Mouse (Mus musculus) lung, adult 2 months (tissue): ENCODE results near the gene Ccdc186. TPM values are rescaled to one million over a fixed set of nuclear protein-coding genes. Genes with fewer than 3 reads are reported as not detected.
A peak's percentile ranks its signal among the peaks of the same experiment; 100 is the strongest.

Experiments used
- DNase-seq: peaks from one replicate; pipeline ENCODE4 v3.0.0; 2022
- H3K4me1 ChIP-seq: fragments of 200-500 bp; 2 replicates; pipeline ENCODE4 v1.6.1; 2011; ENCODE audit warnings: low read length; ENCODE audit not compliant: control insufficient read depth, insufficient read depth
- H3K4me3 ChIP-seq: fragments of 200-500 bp; replicated peaks from 2 replicates; pipeline ENCODE3; 2011; ENCODE audit warnings: low read depth, mild to moderate bottlenecking, control low read depth, low read length; ENCODE audit errors: extremely low read depth
- CTCF ChIP-seq: fragments of 200-500 bp; IDR thresholded peaks from 2 replicates; pipeline ENCODE4 v1.5.1; 2011; ENCODE audit warnings: mild to moderate bottlenecking, low read length, control low read depth; ENCODE audit not compliant: insufficient read depth
- POLR2A ChIP-seq: fragments of 200-500 bp; IDR thresholded peaks from 2 replicates; pipeline ENCODE4 v1.6.1; 2011; ENCODE audit warnings: low read depth, mild to moderate bottlenecking, control low read depth, low read length, borderline replicate concordance; ENCODE audit errors: extremely low read depth
- WGBS: fragments of 180-500 bp; shearing (Covaris S2); methylation state at CpG from one replicate; pipeline ENCODE4 v1.1.7; 2018; 5-methylcytosine and 5-hydroxymethylcytosine counted together
- polyA plus RNA-seq: library from polyadenylated mRNA; depleted of rRNA; stranded (reverse); fragments of >200 nt; gene quantifications from 2 replicates; pipeline ENCODE4 v1.2.3, GENCODE M21; 2012; rRNA removed

The Ccdc186 gene
- polyA plus RNA-seq, 1 experiment = 7.5 TPM

DNA sequence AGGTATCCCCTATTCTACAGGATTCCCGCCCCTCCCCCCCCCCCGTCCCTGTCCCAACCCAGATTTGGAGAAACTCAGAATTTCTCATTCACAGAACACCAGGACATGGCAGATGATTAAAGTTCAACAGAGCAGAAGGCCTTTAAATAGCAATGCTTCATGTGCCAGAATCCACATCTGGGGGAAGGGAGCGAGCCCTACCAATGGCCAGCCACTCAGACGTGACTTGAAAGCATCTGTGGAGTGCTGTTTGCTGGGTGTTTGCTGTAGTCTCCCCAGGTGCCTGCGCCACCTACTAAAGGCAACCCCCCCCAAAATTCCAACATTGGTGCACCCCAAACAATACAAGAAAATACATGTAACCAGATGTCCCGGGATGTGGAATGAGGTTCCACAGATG, 76.5 kb downstream of the Ccdc186 start:
- no peak for DNase-seq
- TF ChIP-seq POLR2A = no peak
- TF ChIP-seq CTCF = no peak
- Histone ChIP-seq H3K4me1 (peaks cover 8% of the 10 kb centered on the region), H3K4me3 (no peak overlapping the region)
- WGBS = 76% methylated on average over 6 of the region's 6 CpGs

DNA sequence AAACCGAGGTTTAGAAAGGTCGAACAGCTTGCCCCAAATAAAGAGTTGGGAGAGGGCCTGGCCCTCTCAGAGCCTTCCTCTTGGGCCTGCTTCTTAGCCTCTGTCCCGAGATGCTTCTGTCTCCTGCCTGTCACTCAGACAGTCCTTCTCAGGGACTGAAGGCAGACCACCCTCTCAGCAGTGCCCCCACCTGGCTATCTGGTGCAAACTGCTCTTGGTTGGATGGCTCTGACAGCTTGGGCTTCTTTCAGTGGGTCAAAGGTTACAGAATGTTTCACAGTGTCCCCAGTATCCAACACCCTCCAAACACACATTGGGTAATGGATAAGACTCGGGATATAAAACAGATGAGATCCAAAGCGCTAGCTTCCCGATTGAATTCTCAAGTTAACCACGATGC, 76.9 kb downstream of the Ccdc186 start:
- H3K4me3 ChIP-seq = no peak overlapping the region
- TF ChIP-seq CTCF = peak; percentile 59
- TF ChIP-seq POLR2A = no peak
- no peak for DNase-seq

More for the DNA sequence above, 76.9 kb downstream of the Ccdc186 start:
- peaks cover 8% of the 10 kb centered on the region for H3K4me1 ChIP-seq
- WGBS = 67% methylated on average over 7 of the region's 7 CpGs

Other genes with a start within 250 kb of the Ccdc186 start
- 81.9 and 120 TPM in 2 replicates for gene Adrb1, start 100.0 kb downstream of the Ccdc186 start, polyA plus RNA-seq
- 0.04 TPM in 1 of 2 replicates, not detected in the other for gene Tdrd1, start 4.0 kb upstream of the Ccdc186 start, polyA plus RNA-seq
- gene Vwa2, start 52.1 kb upstream of the Ccdc186 start, polyA plus RNA-seq = 0.12 and 0.22 TPM in 2 replicates
- 7.0 and 10.0 TPM in 2 replicates for gene Afap1l2, start 186.0 kb upstream of the Ccdc186 start, polyA plus RNA-seq